Mouse (Mus musculus) mouse trophoblast stem cell (cell line): ENCODE results near the gene Prrt1.

Source experiments
- in situ Hi-C, 2 experiments: fragments of 300-500 bp; cut with MseI, MboI; formaldehyde crosslinking; loops; 2 replicates in 1 of 2; 3 replicates in 1 of 2; pipeline ENCODE4 v1.15.1; 2025

The Prrt1 gene

DNA sequence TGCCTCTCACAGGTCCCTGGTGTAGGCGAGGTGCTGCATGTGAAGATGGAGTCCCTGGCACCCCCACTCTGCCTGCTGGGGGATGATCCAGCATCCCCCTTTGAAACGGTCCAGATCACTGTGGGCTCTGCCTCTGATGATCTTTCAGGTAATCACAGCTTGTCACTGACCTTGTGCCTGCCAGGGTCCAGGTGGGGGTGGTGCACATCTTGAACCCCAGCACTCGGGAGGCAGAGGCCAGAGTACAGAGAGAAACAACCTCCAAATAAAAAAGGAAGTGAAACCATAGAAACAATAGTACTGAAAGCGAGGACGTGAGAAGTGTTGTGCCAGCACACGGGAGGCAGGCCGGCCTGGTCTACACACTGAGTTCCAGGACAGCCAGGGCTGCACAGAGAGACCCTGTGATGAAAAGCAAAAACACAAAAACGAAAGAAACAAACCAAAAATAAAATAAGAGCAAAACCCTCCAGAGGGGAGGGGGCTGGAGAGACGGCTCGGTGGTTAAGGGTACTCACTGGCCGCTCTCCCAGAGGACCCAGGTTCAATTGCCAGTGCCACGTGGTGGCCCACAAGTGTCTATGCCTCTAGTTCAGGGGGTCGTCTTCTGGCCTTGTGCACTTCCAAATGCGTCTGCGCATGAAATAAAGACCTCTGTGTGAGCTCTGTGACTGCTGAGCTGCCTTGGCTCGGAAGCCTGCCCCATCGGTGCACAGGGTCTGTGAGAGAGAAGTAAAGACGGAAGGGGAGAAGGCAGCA, 20.0 kb downstream of the Prrt1 start:
- in situ Hi-C loops, result no loop called here

DNA sequence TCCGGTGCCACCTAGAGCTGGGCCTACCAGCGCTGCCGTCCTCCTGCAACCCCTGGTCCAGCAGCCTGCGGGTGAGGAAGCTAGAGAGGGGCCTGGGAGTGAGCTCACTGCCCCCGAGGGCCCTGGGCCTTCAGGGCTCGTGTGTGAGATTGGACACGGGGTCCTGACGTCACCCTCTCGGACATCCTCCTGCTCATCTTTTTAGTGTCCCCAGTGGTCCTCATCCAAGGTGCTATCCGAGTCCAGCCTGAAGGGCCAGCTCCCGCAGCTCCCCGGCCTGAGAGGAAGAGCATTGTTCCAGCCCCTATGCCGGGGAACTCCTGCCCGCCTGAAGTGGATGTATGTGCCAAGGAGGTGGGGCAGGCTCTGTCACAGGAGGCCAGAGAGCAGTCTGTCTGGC, 21.4 kb downstream of the Prrt1 start:
- in situ Hi-C loops, result no loop called here

DNA sequence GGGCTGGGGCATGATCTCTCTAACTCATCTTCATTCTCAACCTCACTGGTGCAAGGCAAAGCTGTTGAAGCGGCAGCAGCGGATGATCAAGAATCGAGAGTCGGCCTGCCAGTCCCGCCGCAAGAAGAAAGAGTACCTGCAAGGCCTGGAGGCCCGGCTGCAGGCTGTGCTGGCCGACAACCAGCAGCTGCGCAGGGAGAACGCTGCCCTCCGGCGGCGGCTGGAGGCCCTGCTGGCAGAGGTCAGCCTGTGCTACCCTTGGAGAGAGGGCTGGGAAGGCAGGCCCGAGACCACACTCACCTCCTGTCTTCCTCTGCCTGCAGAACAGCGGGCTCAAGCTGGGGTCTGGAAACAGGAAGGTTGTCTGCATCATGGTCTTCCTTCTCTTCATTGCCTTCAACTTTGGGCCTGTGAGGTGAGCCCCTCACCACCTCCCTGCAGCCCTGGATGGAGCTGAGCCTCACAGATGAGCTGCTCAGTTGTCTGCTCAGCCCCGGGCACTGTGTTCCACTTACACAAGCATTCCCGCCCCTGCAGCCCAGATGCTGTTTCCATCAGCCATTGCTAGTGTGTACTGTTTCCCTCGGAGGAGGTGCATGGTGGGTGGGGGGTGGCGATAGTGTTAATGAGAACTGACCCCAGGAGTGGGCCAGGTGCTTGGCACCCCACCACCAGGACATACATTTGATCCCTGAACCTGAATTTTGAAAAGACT, 22.3 kb downstream of the Prrt1 start:
- in situ Hi-C loops, result no loop called here

DNA sequence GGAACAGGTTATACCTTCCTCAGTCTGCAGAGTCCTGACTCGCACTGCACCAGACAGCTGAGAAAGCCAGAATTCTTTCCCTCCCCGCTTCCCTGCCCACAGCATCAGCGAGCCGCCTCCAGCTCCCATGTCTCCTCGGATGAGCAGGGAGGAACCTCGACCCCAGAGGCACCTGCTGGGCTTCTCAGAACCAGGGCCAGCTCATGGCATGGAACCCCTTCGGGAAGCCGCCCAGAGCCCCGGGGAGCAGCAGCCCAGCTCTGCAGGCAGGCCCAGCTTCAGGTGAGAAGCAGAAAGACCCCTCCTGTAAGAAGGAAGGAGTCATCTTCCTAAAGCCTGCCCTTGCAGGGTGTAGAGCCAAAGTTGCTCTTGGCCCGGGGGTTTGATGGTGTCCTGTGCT, 23.2 kb downstream of the Prrt1 start:
- in situ Hi-C loops, result no loop called here

GRCm38 (mm10) chr17:34652985-34653384, 23.7 kb downstream of the Prrt1 start:
- in situ Hi-C loops, result no loop called here

DNA sequence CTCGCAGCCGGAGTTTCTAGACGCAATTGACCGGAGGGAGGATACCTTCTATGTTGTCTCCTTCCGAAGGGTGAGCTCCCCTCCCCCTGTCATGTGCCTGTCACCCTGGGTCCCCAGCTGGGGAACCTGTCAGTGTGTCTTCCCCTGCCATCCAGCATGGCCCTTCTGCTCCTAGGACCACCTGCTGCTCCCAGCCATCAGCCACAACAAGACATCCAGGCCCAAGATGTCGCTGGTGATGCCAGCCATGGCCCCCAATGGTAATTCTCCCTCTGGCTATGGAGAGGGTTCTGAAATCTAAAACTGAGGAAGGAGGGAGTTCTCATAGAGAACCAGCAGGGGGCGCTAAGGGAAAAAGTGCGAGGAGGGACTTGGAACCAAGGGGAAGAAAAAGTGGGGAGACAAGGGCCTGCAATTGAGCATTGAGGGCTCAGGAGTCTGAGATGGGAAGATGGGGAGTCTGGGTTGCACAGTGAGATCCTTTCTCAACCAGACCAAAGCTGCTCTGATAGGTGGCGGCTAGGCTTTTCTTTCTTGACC, 24.5 kb downstream of the Prrt1 start:
- in situ Hi-C loops, result no loop called here

DNA sequence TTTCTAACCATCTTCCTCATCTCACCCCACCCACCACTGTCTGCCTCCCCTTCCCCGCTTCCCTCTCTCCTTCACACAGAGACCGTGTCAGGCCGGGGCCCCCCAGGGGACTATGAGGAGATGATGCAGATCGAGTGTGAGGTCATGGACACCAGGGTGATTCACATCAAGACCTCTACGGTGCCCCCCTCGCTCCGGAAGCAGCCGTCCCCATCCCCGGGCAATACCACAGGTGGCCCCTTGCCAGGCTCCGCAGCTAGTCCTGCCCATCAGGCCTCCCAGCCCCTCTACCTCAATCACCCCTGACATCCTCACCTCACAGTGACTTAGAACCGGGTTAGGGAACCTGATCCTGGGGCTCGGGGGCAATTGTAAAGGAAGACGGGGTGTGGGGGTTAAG, 25.1 kb downstream of the Prrt1 start:
- in situ Hi-C loops, result no loop called here

DNA sequence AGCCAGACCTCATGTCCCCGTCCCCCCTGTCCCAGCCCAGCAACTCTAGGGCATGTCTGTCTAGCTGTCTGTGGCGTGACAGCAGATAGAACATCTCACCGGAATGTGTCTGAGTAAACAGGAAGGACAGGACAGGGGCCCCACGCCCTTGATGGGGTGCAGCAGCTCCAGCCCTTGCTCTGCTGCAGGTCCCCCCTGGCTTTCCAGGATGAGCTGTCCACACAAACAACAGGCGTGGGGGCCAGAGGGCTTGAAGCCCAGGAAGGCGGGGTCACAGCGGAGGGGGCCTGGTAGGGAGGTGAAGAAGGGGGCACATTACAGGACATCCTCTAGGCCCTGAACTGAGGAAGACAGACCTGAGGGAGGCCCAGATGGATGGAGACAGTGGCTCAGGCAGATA, 25.8 kb downstream of the Prrt1 start:
- in situ Hi-C loops, result no loop called here

GRCm38 (mm10) chr17:34655581-34655991, 26.3 kb downstream of the Prrt1 start:
- in situ Hi-C loops, result no loop called here

GRCm38 (mm10) chr17:34656666-34657065, 27.3 kb downstream of the Prrt1 start:
- in situ Hi-C loops, result no loop called here

GRCm38 (mm10) chr17:34657271-34657670, 27.9 kb downstream of the Prrt1 start:
- in situ Hi-C loops, result no loop called here

GRCm38 (mm10) chr17:34658145-34658544, 28.8 kb downstream of the Prrt1 start:
- in situ Hi-C loops, result no loop called here

DNA sequence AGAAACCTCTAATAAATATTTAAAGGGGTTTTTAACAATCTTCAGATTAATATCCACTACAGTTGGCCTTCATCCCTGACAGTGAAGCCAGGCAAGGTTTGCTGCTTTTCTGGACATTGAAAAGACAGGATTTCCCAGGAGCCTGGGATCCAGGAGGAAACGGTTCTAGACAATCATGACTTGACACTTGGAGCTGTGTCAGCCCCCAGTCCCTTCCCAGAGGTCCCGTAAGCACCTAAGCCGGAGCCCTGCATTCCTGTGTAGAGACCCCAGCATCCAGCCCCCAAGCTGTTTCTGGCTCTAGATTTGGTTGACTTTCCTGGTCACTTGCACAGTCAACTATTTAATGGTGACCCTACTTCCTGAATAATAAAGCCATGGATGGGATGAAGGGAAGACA, 29.3 kb downstream of the Prrt1 start:
- in situ Hi-C loops, result no loop called here

GRCm38 (mm10) chr17:34659181-34659896, 30.0 kb downstream of the Prrt1 start:
- in situ Hi-C loops, result no loop called here

DNA sequence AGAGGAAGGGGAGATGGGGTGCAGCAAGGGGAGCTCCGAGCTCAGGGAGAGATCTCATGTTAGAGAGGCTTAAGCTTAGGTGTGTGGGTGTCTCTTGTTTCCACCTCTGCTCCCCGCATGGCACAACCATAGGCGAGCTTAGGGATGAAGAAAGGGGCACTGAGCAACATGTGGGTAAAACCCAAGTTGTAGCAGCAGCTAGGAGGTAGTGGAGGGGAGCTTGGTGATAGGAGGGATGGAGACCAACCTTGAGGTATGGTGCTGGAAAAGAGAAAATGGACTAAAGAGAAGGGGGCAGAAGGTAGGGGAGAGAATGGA, 30.5 kb downstream of the Prrt1 start:
- in situ Hi-C loops, result loop anchor here in 1 of 2 experiments (10.0 kb wide), 1 partner anchor 55 kb away; no protein-coding TSS in a partner anchor

GRCm38 (mm10) chr17:34660259-34660820, 31.0 kb downstream of the Prrt1 start:
- in situ Hi-C loops, result loop anchor here in 1 of 2 experiments (10.0 kb wide), 1 partner anchor 54 kb away; no protein-coding TSS in a partner anchor

DNA sequence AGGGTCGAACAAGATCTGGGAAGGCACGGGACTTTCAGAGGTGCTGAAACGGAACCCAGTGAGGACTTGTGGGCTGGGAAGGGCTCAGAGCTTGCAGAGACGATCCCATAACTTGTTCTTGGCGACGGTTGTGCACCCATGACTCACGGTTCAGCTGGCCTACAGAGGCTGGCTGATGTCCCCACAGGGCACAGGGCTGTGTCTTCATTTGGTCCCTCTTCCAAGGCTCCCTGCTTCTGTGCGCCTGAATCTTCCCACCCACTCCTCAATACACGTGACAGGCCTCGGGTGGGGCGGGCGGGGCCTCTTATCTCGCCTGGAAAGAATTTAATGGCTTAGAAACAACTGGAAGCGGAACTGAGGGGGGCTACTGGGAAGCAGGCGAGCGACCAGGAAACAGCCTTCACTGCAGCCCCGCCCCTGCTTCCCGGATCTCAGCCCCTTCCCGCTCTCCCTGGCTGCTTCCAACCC, 31.8 kb downstream of the Prrt1 start:
- in situ Hi-C loops, result loop anchor here in 1 of 2 experiments (10.0 kb wide), 1 partner anchor 54 kb away; no protein-coding TSS in a partner anchor

GRCm38 (mm10) chr17:34662468-34662867, 33.1 kb downstream of the Prrt1 start:
- in situ Hi-C loops, result loop anchor here in 1 of 2 experiments (10.0 kb wide), 1 partner anchor 52 kb away; no protein-coding TSS in a partner anchor

DNA sequence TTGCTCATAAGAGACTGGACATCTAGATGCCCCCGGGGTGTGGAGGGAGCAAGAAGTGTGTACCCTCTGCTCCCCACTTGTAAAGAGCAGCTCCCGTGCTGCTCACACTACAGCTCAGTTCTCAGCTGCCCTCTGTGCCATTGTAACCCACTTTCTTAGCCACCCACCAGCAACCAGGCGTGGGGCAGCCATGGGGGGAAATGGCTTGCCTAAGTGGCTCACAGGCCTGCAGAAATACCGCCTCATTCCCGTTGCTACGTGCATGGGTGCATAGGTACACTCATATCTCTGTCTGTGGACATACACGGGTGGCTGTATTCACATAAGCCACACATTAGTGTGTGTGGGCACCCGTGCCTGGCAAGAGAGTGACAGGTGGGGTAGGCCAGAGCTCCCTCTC, 33.6 kb downstream of the Prrt1 start:
- in situ Hi-C loops, result loop anchor here in 1 of 2 experiments (10.0 kb wide), 1 partner anchor 52 kb away; no protein-coding TSS in a partner anchor

DNA sequence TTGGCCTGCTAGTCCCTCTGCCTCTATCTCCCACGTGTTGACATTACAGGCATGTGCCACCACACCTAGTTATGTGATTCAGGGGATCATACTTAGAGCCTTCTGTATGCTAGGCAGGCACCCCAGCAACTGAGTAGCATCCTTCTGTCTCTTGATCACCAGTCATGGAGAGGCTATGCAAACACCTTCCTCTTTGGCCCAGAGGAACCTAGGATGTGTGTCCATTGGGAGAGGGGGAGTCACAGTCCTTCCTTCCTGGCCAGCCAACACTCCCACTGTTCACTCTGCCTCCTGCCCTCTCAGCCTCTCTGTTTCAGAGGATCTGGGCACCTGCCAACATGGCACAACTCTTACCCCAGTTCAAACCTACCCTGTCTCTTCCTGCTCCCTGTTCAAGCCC, 34.2 kb downstream of the Prrt1 start:
- in situ Hi-C loops, result loop anchor here in 1 of 2 experiments (10.0 kb wide), 1 partner anchor 51 kb away; no protein-coding TSS in a partner anchor

- in situ Hi-C loops, result loop anchor here in 1 of 2 experiments (10.0 kb wide), 1 partner anchor 50 kb away; no protein-coding TSS in a partner anchor
Measured at GRCm38 (mm10) chr17:34664472-34664871, 35.1 kb downstream of the Prrt1 start.
